Mouse (Mus musculus): ENCODE data around the gene Rusc2.

Gene Rusc2

GRCm38 (mm10) chr4:43447251-43447650 is 65.5 kb downstream of the Rusc2 start:
- DNase-seq: no peak

DNA sequence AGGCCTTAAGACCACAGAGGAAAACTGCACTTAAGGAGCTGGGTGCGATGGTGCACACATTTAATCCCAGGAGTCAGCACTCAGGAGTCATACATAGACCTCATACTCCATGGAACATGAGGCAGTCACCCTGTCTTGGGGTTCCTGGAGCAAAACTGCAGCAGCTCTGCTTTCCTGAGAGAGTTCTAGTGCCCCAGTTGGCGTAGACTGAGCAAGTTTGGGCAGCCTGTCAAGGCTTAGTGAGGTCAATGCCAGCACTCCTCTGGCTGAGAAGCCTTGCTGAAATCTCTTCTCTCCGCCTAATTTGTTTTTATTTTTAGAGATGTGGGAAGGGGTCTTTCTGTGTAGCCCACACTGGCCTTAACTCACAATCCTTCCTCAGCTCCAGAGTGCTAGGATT is 66.8 kb downstream of the Rusc2 start:
- no peak for DNase-seq

GRCm38 (mm10) chr4:43452315-43452714 is 70.5 kb downstream of the Rusc2 start:
- DNase-seq: no peak

DNA sequence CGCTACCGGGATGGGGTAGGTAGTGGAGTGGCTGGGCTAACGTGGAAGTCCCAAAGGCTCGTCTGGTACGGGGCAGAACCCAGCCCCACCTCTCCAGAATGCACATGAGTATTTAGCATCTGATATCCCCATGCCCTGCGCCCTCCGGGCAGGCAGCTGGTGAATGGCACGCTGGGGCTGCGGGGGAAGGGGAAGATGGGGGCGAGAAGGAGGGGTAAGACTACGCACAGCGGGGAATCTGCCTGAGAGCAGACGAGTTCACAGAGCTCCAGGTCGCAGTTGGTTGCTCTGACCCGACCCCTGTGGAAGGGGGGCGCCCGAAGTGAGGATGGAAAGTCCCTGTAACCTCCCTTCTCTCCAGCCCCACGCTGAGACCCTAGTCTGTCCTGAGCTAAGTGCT is 71.6 kb downstream of the Rusc2 start:
- no peak for DNase-seq

DNA sequence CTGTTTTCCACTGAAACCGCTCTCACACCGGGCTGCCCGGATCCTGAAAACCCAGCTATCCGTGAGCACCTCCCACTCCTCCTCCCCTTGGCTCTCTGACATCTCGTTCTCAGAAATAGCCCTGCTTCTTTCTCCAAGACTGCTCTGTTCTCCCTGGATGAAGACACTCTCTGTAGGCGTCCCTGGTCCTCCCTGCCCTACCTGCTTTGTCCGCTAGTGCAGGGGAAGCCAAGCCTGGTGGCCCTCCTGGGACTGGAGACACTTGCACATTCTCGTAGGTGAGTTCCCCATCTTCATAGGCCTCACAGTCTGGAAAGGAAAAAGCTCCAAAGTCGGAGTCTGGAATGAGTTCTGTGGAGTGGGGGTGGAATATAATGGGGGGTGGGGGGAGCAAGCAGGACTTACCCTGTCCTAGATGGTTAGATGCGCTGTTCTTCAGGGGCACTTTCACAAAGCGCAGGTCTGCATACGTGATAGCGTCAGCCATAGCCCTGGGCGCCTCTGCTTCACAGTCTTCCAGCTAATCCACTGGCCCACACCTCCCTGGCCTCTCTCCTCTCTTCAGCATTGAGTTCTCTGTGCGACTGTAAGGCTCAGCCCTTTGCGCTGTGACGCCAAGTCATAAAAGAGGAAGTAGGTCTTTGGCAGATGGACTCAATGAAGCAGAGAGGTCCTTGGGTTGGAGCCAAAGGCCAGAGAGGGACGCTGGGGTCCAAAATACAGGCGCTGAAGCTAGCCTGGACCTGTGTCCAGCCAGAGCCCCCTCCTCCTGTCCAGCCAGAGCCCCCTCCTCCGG is 72.5 kb downstream of the Rusc2 start, which contains the start of gene Cd72:
Gene Cd72, minus strand, starts transcription at position 588 of the 796 bp plus-strand sequence.
- peak; percentile 21 for DNase-seq

- DNase-seq: no peak
Measured at GRCm38 (mm10) chr4:43456470-43456869, 74.7 kb downstream of the Rusc2 start.

DNA sequence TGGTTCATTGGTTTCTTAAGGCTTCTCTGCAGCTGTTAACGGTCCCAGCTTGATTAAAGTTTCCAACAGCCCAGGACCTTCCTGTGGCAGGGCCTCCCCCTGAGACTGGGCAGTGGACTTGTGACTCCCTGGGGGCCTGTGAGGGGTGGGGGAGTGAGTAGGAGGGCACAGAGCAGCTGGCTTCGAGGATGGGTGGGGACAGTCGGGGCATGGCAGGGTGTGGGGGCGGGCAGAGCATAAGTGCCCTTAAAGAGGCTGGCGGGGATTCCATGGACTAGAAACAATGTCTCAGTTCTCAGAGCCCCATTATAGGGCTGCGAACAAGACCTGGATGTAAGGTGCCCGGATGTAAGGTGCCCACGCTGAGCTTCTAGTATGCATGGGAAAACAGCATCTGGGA is 75.3 kb downstream of the Rusc2 start:
- DNase-seq: no peak

GRCm38 (mm10) chr4:43463102-43463501 is 81.3 kb downstream of the Rusc2 start:
- no peak for DNase-seq

DNA sequence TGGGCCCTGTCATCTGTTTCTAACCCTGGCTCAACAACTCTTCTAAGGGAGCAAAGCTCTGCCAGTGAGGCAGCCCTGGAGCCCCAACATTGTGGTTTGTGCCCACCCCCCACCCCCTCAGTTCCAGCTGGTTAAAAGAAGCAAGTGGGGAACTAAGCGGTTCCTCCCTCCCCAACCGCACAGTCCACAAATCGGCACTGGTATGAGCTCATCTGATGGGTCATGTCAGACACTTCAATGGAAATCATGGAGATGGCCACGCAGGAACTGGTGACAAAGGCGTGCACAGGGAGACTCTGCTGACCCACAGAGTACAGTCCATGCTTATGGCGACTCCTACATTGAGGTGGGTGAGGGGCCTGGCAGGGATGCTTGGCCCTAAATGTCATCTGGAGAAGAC is 84.2 kb downstream of the Rusc2 start:
- DNase-seq: no peak

GRCm38 (mm10) chr4:43466872-43467271 is 85.1 kb downstream of the Rusc2 start:
- DNase-seq: no peak

- DNase-seq: no peak
Measured at GRCm38 (mm10) chr4:43470301-43470700, 88.5 kb downstream of the Rusc2 start.

GRCm38 (mm10) chr4:43473636-43474035 is 91.9 kb downstream of the Rusc2 start:
- DNase-seq: no peak

- DNase-seq: no peak
Measured at GRCm38 (mm10) chr4:43476604-43477003, 94.8 kb downstream of the Rusc2 start.

All from liver (tissue).